In genomic region chr14:46379285-46379684, GRCm38 (mm10) we compare ENCODE assay signal across 10 mouse cellular contexts. TPM values are rescaled to one million over a fixed set of nuclear protein-coding genes. Genes with fewer than 3 reads are reported as not detected.
DNase-seq lines count a peak whose midpoint lies in the region; ATAC-seq and TF ChIP-seq lines count a peak whose summit lies in the region.
"Had no signal": no experiment of that assay in that cellular context is flagged by ENCODE, and none has a peak within 500 bp of the region (broad histone marks: within the 10 kb centered on the region; RNA-seq: fewer than 3 reads in every experiment).

Gene Gm15217, plus strand, starts transcription at chr14:46379414.

- H3K27ac ChIP-seq in lung, embryonic 16.5 days (ENCODE audit: low read length): peak within 1 kb of the TSS; percentile 18
- H3K27ac ChIP-seq in forebrain, postnatal 0 days (ENCODE audit: low read depth, low read length): no peak within 1 kb of the TSS
- H3K27ac ChIP-seq in limb, embryonic 14.5 days (replicated peaks; ENCODE audit: low read depth, low read length): no peak within 1 kb of the TSS
- H3K27ac ChIP-seq in stomach, embryonic 15.5 days: no peak within 1 kb of the TSS

- peaks cover 22% of the 10 kb centered on the region for H3K4me1 ChIP-seq in lung, embryonic 16.5 days (replicated peaks; ENCODE audit: control insufficient read depth, insufficient read depth, low read length)
- H3K4me1 ChIP-seq in forebrain, postnatal 0 days (ENCODE audit: insufficient read depth): peaks cover 4% of the 10 kb centered on the region; the same call in 1 of the 2 replicates
- peaks cover 31% of the 10 kb centered on the region for H3K4me1 ChIP-seq in limb, embryonic 14.5 days (ENCODE audit: control insufficient read depth, insufficient read depth, low read length)
- H3K4me1 ChIP-seq in stomach, embryonic 15.5 days: peaks cover 8% of the 10 kb centered on the region; the same call in 1 of the 2 replicates

- H3K4me2 ChIP-seq in lung, embryonic 16.5 days (ENCODE audit: low read depth, low read length): peak within 1 kb of the TSS; percentile 47
- peak within 1 kb of the TSS; percentile 44; the same call in 1 of the 2 replicates for H3K4me2 ChIP-seq in forebrain, postnatal 0 days (ENCODE audit: low read depth)
- peak within 1 kb of the TSS; percentile 57 for H3K4me2 ChIP-seq in limb, embryonic 14.5 days (replicated peaks; ENCODE audit: low read depth, low read length, severe bottlenecking)
- H3K4me2 ChIP-seq in stomach, embryonic 15.5 days: peak within 1 kb of the TSS; percentile 54

- 63% methylated on average over 12 of the region's 12 CpGs for WGBS in lung, embryonic 16.5 days
- 86% methylated on average over 12 of the region's 12 CpGs for WGBS in forebrain, postnatal 0 days
- 76% methylated on average over 12 of the region's 12 CpGs for WGBS in limb, embryonic 14.5 days
- WGBS in stomach, embryonic 15.5 days: 64% methylated on average over 12 of the region's 12 CpGs

- TF ChIP-seq POLR2A in limb, embryonic 14.5 days (IDR thresholded peaks at IDR 0.05; ENCODE audit: borderline replicate concordance, extremely low read depth, insufficient read depth, insufficient read length): no peak

- H3K9ac ChIP-seq in lung, embryonic 16.5 days (ENCODE audit: low read length): peak within 1 kb of the TSS; percentile 11; the same call in 1 of the 2 replicates
- no peak within 1 kb of the TSS for H3K9ac ChIP-seq in forebrain, postnatal 0 days
- 0 out of 2 replicates have a peak within 1 kb of the TSS, but pooled peaks have one; percentile 18 for H3K9ac ChIP-seq in limb, embryonic 14.5 days (ENCODE audit: low read depth, low read length, severe bottlenecking)
- H3K9ac ChIP-seq in stomach, embryonic 15.5 days: no peak within 1 kb of the TSS

- H3K4me3 ChIP-seq in lung, embryonic 16.5 days (ENCODE audit: low read length): peak within 1 kb of the TSS; percentile 7
- H3K4me3 ChIP-seq in forebrain, postnatal 0 days (ENCODE audit: low read depth, low read length): no peak within 1 kb of the TSS
- H3K4me3 ChIP-seq in limb, embryonic 14.5 days (replicated peaks; ENCODE audit: low read length): peak within 1 kb of the TSS; percentile 22
- H3K4me3 ChIP-seq in stomach, embryonic 15.5 days (replicated peaks): peak within 1 kb of the TSS; percentile 19

- H3K27me3 ChIP-seq in lung, embryonic 16.5 days (ENCODE audit: control insufficient read depth, insufficient read depth, low read depth, low read length): no peaks in the 10 kb centered on the region
- H3K27me3 ChIP-seq in forebrain, postnatal 0 days (ENCODE audit: insufficient read depth, low read length): peaks cover 33% of the 10 kb centered on the region
- no peaks in the 10 kb centered on the region for H3K27me3 ChIP-seq in limb, embryonic 14.5 days (ENCODE audit: control insufficient read depth, insufficient read depth, low read length)
- H3K27me3 ChIP-seq in stomach, embryonic 15.5 days (replicated peaks): no peaks in the 10 kb centered on the region

- no peak for ATAC-seq in lung, embryonic 16.5 days (ENCODE audit: low read depth)
- no peak for ATAC-seq in forebrain, postnatal 0 days
- no peak for ATAC-seq in limb, embryonic 14.5 days (ENCODE audit: low FRiP score, low read depth)
- ATAC-seq in stomach, embryonic 15.5 days (ENCODE audit: insufficient read depth, low FRiP score, low read depth): no peak

- H3K36me3 ChIP-seq in lung, embryonic 16.5 days (ENCODE audit: control insufficient read depth, insufficient read depth, low read length): peaks cover 10% of the 10 kb centered on the region; the same call in 1 of the 2 replicates
- no peaks in the 10 kb centered on the region for H3K36me3 ChIP-seq in forebrain, postnatal 0 days (ENCODE audit: insufficient read depth)
- H3K36me3 ChIP-seq in limb, embryonic 14.5 days (ENCODE audit: control insufficient read depth, insufficient read depth, low read length): peaks cover 8% of the 10 kb centered on the region
- H3K36me3 ChIP-seq in stomach, embryonic 15.5 days: no peaks in the 10 kb centered on the region

- no peak for DNase-seq in lung, postnatal 10 days
- no peak for DNase-seq in forebrain, postnatal 0 days
- DNase-seq in limb, embryonic 14.5 days (ENCODE audit: low spot score): no peak
- DNase-seq in right cerebral cortex, postnatal 4 days: no peak
- no peak for DNase-seq in right cerebral cortex, postnatal 14 days
- no peak for DNase-seq in gastrocnemius, postnatal 25 days
- DNase-seq: cerebellum, adult 9-10 months had no signal

- TF ChIP-seq CTCF in forebrain, postnatal 0 days (IDR thresholded peaks at IDR 0.05; ENCODE audit: low read depth): no peak

- H3K9me3 ChIP-seq in lung, embryonic 16.5 days (ENCODE audit: control insufficient read depth, low read length): no peaks in the 10 kb centered on the region
- H3K9me3 ChIP-seq in forebrain, postnatal 0 days (ENCODE audit: low read length): no peaks in the 10 kb centered on the region
- no peaks in the 10 kb centered on the region for H3K9me3 ChIP-seq in limb, embryonic 14.5 days (ENCODE audit: control insufficient read depth, low read length)
- no peaks in the 10 kb centered on the region for H3K9me3 ChIP-seq in stomach, embryonic 15.5 days

RNA-seq across cellular contexts. Expression of gene Gm15217, which starts in this region (rescaled TPM):
- 0.49 TPM in 1 of 2 replicates, not detected in the other for polyA plus RNA-seq in lung, embryonic 16.5 days (2015; fragmentation: Nextera tagmentation; extraction: Ambion mirVana)
- total RNA-seq in forebrain, postnatal 0 days (2014; rRNA removed): not detected in 2 replicates
- polyA plus RNA-seq in forebrain, postnatal 0 days (2015; fragmentation: Nextera tagmentation; extraction: Ambion mirVana): not detected in 2 replicates
- not detected in 2 replicates for polyA plus RNA-seq in limb, embryonic 14.5 days (2012; rRNA removed)
- not detected in 2 replicates for polyA plus RNA-seq in limb, embryonic 14.5 days (2014; fragmentation: Nextera tagmentation; extraction: Ambion mirVana)
- polyA plus RNA-seq in stomach, embryonic 15.5 days (2015; fragmentation: Nextera tagmentation; extraction: Ambion mirVana): 0.24 TPM in 1 of 2 replicates, not detected in the other
- total RNA-seq in gastrocnemius, postnatal 25 days (2021): not detected
- total RNA-seq: liver, adult 2 months had no signal
- polyA plus RNA-seq: liver, adult 2 months had no signal

Comparison
In these comparisons a context has a peak if more than half of its experiments do, and no peak if none do; other contexts are left out.
1. H3K9ac ChIP-seq: peak in lung, embryonic 16.5 days (single experiment) and limb, embryonic 14.5 days (single experiment); none in forebrain, postnatal 0 days (single experiment) and stomach, embryonic 15.5 days (single experiment).
2. Peak in every context shown above with its lines, with median percentiles within 50 percentile points of each other: H3K4me2 ChIP-seq.